Mouse (Mus musculus) spleen, postnatal 10 days (tissue): ENCODE data around the gene Gipc3.

Experiments used
- DNase-seq, 2 experiments: peaks; one replicate each; pipeline ENCODE4 v3.0.0; 2021 to 2022; ENCODE audit warnings: low spot score in 2 of 2

Gipc3 gene

DNA sequence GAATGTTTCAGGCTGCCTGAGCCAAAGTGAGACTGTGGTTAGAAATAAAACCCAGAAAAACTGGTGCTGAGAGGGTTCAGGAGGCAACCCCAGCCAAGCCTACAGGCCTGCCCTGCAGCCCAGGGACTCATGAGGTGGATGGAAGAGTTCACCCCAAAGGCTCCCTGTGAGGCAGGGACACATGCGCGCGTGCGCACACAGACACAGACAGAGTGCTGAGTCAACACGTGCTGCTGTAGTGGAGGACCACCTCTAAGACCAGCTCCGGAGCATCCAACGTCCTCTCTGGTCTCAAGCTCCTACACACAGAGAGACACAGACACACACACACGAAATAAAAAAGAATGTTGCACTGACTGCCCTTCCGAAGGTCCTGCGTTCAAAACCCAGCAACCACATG lies 32.3 kb upstream of the Gipc3 start:
- no peak for DNase-seq

DNA sequence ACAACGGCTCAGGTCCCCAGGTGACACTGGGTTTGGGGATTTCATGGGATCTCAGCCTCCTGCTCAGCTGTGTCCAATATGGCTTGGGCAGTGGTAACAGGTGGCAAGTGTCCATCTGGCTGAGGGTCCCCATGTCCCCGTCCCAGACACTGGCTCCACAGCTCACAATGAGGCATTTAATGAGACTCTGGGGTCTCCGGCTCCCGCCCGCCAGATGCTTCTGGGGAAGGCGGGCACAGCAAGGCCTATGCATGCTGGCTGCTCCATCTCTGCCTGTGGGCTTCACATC lies 24.1 kb upstream of the Gipc3 start:
- DNase-seq = no peak

DNA sequence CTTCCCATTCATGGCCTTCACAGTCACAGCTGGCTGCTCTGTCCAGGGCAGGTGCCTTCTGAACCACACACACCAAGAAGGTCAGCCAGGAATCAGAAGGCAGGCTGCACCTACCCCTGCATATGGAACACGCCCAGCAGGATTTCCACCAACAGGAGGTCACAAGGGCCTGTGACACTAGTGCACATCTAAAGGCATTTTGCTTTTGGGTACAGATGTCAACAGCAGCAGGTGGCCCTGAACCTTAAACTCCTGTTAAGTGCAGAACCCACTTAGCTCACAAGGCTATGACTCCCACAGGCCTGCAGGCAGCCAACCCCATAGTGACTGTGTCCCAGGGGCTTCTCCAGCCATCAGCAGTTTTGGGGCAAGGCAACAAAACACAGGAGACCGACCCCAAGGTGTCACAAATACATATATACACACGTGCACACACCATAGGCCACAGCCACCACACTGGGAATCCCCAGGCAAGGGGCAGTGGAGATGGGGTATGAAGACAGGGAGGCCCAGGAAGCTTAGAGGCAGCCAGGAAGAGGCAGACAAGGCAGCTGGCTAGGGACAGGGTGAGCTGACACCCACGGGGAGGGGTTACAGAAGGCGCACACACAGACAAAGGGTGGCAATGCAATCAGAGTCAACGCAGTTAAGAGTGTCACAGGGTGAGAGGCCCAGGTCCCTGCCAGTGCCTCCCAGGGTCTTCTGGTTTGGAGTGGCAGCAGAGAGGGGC lies 23.6 kb upstream of the Gipc3 start:
- DNase-seq = peak in 1 of 2 experiments; percentile 34

DNA sequence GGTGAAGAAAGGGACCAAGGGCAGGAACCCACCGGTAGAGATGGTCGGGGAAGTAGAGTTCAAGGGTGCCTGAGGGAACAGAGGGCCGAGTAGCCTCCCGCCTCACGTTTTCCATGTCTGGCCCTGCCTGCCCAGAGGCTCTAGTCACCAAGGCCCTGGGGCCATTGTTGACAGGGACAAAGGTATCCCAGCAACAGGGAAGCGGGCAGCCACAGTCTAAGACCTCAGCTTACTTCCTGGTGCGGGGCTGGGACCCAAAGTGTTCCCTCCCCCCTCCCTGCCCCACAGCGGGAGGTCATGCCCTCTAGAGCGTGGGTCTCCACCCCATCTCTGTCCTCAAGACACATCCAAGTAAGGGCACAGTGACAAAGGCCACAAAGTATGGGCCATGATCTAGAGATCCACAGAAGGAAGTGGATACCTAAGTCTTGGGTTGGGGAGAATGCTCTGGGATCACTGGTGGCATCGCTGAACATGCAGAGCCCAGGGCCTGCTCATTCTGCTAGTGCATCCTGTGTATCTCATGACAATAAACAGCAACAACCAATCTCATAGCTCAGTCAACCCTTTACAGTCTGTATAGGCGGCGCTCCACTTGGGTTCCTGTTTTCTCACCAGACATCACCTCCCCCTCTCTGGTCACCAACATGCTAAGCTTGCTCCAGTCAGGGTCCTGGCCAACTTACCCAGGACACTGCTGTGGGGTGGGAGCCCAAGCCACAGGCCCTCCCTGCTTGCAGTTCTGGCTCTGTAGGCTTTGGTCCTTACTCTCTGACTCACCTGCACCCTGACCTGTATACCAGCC lies 22.8 kb upstream of the Gipc3 start, which contains the start of gene 4930404N11Rik:
Gene 4930404N11Rik (minus strand): TSS at position 145 of the 805 bp plus-strand sequence.
- peak; percentile 47 to 49 for DNase-seq

DNA sequence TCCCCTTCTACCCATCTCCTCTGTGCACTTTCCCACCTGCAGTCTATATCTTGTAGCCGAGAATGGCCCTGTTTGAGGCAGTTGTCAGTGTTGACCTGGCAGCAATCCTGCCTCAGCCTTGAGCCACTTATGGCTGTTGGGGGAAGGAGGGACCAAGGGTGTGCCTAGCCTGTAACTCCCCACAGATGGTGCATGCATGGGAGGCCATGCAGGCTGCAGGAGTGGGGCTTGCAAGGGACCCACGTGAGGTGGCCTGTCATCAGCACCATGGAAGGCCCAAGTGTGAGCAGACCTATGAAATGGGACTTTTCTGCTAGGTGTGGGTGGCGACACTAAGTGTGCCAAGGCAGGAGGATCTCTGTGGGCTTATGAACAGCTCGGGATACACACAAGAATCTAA lies 22.0 kb upstream of the Gipc3 start:
- DNase-seq = peak in 1 of 2 experiments; percentile 43

DNA sequence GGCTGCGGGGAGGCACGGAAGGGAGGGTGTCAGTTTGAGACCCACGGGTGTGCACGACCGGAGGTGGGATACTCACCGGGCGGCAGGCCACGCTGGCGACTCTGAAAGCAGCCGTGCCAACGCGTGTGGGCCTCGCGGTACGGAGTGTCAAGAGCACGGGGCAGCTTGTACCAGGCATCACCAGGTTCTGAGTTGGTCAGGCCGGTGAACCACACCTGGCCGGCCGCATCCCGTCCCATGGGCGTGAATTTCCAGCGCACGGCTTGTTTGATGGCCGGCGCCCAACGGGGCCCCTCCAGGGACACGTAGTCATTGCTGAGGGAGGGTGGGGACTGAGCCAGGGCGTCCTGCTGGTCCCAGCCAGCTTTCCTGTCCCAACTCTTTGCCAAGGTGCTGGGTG lies 21.6 kb upstream of the Gipc3 start:
- DNase-seq = peak in 1 of 2 experiments; percentile 45

DNA sequence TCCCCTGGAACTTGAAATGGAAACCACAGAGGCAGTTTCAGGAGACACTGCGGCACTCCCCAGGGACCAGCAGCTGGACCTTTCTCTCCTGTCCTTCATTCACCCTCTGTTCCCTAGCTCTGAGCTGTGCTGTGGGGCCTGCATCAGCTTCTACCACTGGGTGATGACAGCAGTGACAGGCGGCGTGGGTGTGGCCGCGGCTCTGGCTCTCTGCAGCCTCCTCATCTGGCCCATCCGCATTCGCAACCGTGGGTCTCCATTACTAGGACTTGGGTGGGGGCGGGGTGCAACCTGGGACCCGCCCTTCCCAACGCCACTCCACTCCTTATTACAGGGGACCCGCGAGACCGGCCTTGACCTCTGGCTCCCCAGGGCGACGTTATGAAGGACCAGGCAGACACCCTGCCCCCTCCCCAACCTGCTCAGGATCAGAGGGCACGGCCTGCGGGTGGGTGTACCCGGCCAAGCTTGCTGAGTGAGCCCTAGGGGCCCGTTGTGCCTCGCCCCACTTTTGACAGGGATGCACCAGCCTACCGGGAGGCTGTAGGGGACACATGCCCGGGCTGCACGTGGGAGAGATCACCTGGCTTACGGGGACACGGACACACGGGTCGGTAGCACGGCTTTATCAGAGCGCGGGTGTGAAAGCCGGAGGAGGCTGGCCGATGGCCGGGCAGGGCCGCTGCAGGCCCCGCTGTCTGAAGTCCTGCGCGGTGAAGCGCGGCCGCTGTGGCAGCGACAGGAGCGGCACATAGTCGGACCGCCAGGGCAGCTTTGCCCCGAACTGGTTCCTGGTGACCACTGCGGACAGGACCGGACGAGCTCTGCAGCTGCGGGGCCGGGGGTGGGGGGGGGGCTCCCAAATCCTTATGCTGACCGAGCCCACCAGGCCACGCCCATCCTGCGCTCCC lies 20.6 kb upstream of the Gipc3 start:
- peak in 1 of 2 experiments; percentile 49 for DNase-seq

DNA sequence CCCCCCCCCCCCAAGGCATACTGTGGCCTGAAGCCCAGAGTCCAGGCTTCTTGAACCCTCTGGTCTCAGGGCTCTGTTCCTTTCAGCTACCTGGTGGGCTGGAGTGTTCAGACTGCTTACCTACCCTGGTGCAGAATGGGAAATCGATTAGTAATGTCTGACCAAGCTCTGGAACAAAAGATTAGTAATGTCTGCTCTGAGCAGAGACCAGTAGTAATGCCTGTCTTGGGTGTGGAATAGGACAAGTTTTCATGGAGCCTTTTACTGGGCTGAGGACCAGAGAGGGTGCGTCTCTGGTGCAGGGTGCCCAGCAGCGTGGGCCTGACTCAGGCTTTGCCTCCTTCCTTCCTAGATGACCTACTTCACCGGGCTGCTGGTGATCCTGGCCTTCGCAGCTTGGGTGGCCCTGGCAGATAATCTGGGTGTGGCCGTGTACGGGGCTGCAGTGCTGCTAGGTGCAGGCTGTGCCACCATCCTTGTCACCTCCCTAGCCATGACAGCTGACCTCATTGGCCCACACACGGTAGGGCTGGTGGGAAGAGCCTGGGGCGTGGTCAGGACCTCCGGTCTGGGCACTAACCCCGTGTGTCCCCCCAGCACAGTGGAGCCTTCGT lies 19.4 kb upstream of the Gipc3 start:
- DNase-seq = peak; percentile 75 to 85

DNA sequence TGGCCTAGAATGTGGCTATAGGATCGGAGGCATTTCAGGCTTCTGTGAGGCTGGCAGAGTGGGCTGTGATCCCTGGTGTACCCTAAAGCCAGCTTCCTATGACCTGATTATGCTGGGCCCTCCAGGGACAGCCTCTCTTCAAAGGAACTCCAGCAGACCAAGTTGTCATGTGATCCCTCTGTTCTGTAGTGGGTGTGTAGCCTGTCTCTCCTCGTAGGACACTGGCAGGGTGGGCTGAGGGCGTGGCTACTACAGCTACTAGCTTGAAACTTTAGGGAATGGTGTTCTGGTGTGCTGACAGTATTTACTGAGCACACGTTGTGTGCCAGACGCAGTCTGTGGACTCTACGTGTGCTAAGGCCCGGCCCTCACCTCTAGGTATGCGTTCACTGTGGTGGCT lies 17.7 kb upstream of the Gipc3 start:
- DNase-seq = peak in 1 of 2 experiments; percentile 29

DNA sequence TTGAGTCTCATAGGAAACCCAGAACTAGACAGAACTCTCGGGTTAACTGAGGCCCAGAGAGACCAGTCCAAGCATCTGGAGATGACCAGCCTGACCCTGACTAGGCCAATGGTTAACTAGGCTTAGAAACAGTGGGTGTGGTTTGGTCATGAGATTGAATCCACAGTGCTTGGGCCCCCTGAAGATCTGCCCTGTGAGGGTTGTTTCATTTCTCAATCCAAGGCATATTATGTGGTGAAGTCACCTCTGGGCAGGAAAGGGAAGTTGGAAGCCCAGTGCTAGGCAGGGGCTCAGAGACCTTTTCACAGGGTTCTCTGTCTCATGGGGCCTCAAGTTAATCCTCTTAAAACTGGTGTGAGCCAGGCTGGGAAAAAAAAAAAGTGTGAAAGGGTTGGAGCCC lies 15.8 kb upstream of the Gipc3 start:
- no peak for DNase-seq

DNA sequence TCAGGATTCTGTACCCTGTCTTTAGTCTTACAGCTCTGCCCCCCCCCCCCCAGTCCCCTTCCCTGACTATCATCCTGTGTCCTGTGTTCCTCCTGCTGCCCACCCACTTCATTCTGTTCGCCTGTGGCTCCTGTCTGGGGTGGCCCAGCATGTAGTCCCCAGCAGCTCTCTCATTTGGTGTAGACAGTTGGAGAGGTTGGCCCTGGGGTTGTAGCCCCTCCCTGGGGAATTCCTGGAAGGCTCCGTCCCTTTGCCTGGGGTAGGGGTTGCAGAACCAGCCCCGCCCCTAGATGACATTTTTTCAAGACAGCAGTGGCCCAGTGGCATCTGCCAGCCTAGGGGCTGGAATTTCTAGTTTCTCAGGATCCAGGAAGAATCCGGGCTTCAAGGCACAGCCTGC lies 15.1 kb upstream of the Gipc3 start:
- DNase-seq = peak in 1 of 2 experiments; percentile 39

DNA sequence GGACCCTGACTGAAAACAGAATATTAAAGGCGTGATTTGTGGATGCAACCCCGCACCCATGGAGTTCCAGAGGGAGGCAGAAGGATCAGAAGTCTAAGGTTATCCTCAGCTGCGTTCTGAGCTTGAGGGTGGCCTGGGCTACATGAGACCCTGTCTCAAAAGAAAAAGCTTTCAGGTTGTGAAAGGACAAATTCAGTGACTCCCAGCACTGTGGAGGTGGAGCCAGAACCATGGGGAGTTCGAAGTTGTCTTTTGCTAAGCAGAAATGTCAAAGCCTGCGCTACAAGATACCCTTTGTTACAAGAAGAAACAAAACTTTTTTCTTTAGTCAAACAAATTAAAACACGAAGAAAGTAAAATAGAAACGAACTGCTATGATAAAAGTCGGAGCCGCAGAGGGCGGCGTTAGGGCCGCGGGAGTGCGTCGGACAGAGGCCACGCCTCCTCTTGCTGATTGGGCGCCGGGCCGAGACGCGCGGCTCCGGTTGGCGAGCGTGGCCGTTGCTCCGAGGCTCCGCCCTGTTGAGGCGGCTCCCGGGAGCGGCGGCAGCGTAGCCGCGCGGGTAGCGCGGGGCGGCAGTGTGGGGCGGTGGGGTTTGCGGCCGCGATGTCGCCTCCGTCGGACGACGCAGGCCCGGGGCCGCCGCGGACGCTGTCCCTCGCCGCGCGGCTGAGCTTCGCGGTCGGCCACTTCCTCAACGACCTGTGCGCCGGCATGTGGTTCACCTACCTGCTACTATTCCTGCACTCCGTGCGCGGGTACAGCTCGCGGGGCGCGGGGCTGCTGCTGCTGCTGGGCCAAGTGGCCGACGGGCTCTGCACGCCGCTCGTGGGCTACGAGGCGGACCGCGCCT lies 14.2 kb upstream of the Gipc3 start, which contains the start of gene Mfsd12:
Gene Mfsd12 (plus strand): TSS at position 501 of the 854 bp plus-strand sequence.
- peak; percentile 83 to 95 for DNase-seq

DNA sequence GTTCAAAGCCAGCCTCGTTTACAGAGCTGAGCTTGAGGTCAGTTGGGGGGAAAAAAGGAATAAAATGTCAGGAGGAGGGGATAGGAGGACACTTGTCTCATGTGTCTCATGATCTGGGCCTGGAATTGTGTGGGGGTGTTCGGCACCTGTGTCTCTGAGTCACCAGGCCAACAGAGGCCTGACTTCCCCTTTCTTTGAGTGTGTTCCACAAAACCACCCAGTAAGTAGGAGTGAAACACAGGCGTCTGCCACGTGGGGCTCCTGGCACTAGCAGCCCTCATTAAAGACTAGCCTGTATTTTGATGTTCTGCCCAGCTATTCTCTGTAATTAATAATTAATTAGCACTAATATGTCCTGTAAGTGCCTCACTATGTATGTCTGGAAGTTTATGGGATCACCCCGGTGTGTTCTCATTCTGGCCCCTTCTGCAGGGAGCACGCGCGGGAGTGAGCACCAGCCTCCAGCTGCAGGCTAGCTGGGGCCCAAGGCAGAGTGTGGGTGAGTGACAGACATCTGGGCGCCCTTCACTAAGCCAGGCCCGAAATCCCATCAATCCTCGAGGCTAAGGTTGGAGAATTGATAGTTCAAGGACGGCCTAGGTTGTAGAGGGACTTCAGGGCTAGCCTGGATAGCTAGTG lies 13.4 kb upstream of the Gipc3 start:
- no peak for DNase-seq

DNA sequence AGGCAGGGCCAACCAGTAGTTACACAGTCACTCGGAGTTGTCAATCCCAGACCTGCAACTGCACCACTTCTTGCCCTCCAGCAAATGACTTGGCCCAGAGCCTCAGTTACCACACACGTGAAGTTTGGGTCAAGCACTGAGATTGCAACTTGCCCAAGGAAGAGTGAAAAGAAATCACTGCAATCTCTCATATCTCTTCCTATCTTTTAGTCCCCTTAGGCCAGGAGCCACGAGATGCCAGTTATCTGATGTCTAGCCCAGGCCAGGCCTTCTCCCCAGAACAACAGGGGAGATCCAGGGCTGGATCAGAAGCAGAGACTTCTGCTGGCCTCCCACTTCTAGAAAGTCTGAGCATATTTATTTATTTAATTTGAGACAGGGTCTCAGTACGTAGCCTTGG lies 12.5 kb upstream of the Gipc3 start:
- no peak for DNase-seq

DNA sequence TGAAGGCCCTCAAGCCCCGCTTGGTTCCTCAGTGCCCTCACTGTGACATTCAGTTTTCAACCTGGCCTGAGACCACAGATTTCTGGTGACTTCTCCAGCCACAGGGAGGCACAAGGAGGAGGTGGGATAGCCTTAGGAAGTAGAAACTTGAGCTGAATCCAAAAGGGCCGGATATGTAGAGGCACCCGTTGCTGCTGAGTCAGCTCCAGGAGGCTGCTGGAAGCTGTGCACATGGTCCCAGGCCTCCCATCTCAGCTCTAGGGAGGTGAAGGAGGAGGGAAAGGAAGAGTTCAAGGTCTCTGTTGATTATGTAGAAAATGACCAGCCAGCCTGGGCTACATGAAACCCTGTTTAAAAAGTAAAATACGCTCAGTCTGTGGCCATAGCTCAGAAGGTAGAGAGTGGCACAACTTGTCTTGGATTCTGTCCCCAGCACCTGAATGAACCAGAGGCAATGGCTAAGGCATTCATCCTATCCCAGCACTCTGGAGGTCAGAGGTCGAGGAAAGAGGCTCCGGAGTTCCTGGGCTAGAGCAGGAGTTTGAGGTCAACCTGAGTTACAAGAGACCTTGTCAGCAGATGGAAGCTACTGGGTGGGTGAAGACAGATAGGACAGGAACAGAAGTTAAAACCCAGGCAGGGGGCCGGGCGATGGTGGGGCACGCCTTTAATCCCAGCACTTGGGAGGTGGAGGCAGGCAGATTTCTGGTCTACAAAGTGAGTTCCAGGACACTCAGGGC lies 11.8 kb upstream of the Gipc3 start:
- no peak for DNase-seq

DNA sequence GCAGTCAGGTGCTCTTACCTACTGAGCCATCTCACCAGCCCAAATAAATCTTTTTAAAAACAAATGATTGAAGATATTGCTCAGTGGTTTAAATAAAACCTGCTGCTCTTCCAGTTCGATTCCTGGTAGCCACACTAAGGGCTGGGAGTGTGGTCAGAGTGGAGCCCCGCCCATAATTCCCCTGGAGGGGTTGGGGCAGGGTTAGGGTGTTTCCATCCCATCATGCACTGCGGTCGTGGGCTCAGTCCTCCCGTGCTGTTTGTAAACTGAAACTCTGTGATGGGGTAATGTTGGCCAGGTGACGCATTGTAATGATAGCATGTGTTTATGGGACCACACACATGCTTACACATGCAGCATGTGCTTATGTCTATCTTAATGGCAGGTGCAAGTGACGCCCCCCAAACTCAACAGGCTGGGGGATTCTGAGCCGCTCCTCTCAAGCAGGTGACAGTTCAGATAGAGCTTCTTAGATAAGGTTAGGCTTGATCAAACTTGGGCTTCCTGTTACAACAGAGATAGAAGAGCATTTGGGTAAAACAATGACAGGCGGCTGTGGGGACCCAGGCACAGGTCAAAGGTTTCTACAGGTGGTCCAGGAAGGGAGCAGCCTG lies 8.7 kb upstream of the Gipc3 start:
- DNase-seq = peak; percentile 58 to 84

DNA sequence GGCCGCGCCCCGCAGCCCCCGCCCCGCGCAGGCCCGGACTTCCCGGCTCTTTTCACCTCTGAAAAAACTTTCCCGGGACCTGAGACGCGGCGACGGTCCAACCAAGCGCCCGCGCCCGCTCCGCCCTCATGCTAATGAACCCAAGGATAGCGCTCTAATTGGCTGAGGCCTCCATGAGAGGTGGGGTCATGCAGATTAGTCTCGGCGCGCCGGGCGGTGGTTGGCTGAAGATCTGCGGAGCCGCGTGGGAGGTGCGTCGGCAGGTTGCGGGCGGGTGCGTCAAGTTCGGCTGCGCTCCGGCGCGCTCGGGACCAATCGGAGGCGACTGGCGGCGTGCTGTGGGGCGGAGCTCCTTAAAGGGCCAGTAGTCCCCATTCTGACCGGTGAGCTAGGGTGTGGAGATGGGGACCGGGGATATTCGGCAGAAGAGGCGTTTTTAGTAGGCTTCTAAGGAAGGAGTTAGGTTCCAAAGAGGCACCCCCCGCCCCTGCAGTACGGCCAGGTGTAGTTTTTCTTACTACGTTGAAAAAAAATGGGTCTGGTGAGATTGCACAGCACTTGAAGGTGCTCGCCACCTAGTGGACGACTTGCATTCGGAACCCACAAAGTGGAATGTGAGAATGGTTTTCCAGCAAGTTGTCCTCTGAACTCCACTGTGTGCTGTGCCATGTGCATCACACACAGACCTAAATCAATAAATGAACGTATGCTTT lies 7.4 kb upstream of the Gipc3 start, which contains the start of gene Hmg20b:
Gene Hmg20b (minus strand): TSS at position 130 of the 713 bp plus-strand sequence.
- DNase-seq = peak; percentile 95 to 99

DNA sequence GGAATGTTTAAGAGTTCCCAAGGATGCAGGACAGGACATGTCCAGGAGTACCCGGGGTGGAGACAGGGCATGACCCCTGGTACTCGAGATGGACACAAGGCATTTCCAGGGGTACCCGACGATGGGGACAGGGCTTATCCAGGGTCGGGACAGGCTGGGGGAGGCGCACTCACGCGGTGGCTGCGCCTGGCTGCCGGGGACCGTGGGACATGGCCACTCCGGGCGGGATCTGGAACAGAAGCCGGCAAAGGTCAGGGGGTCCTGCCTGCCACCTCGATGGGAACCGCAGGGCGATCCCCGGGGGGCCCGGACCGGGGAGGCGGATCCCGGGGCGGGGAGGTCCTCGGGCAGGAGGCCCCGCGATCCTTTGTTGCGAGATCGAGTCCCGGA lies 6.9 kb upstream of the Gipc3 start:
- DNase-seq = no peak
